Mouse (Mus musculus) testis, adult 2 months (tissue): ENCODE data around the gene Scaf8. TPM values are rescaled to one million over a fixed set of nuclear protein-coding genes. Genes with fewer than 3 reads are reported as not detected.

Experiments
- H3K27ac ChIP-seq: fragments of 200-500 bp; 2 replicates; pipeline ENCODE4 v1.5.1; 2012; ENCODE audit warnings: low read depth, low read length; ENCODE audit not compliant: control insufficient read depth, insufficient read depth
- H3K27me3 ChIP-seq: fragments of 200-500 bp; 2 replicates; pipeline ENCODE4 v1.6.1; 2012; ENCODE audit warnings: mild to moderate bottlenecking, low read length, moderate library complexity; ENCODE audit not compliant: control insufficient read depth, insufficient read depth
- H3K36me3 ChIP-seq: fragments of 200-500 bp; 2 replicates; pipeline ENCODE4 v1.6.1; 2012; ENCODE audit warnings: mild to moderate bottlenecking, low read length; ENCODE audit not compliant: control insufficient read depth, insufficient read depth
- H3K4me1 ChIP-seq: fragments of 200-500 bp; 2 replicates; pipeline ENCODE4 v1.6.1; 2012; ENCODE audit warnings: low read length; ENCODE audit not compliant: control insufficient read depth, insufficient read depth
- H3K4me3 ChIP-seq: fragments of 200-500 bp; 2 replicates; pipeline ENCODE4 v1.5.1; 2012; ENCODE audit warnings: low read depth, mild to moderate bottlenecking, low read length, moderate library complexity, mixed read lengths; ENCODE audit not compliant: control insufficient read depth
- CTCF ChIP-seq: fragments of 200-500 bp; IDR thresholded peaks from 2 replicates; pipeline ENCODE4 v1.5.1; 2012; ENCODE audit warnings: low read depth, mild to moderate bottlenecking, inconsistent platforms, low read length, moderate library complexity; ENCODE audit not compliant: control insufficient read depth, insufficient read depth, insufficient replicate concordance
- POLR2A ChIP-seq: fragments of 200-500 bp; IDR thresholded peaks from 2 replicates; pipeline ENCODE4 v1.6.1; 2012; ENCODE audit warnings: low read depth, mild to moderate bottlenecking, inconsistent platforms, low read length, moderate library complexity; ENCODE audit not compliant: control insufficient read depth
- polyA plus RNA-seq: library from polyadenylated mRNA; depleted of rRNA; stranded (reverse); fragments of >200 nt; gene quantifications from 2 replicates; pipeline ENCODE4 v1.2.3, GENCODE M21; 2012

Scaf8 gene
- polyA plus RNA-seq, 1 experiment, result 15.6 TPM

GRCm38 (mm10) chr17:3212886-3213285 lies 98.1 kb downstream of the Scaf8 start:
- peaks cover 3% of the 10 kb centered on the region for H3K4me1 ChIP-seq
- no peak overlapping the region for H3K4me3 ChIP-seq
- no peaks in the 10 kb centered on the region for H3K27me3 ChIP-seq
- H3K36me3 ChIP-seq, result no peaks in the 10 kb centered on the region
- no peak overlapping the region for H3K27ac ChIP-seq
- TF ChIP-seq POLR2A (no peak), CTCF (no peak)

GRCm38 (mm10) chr17:3214852-3215251 lies 100.1 kb downstream of the Scaf8 start:
- Histone ChIP-seq H3K27ac (no peak overlapping the region), H3K4me3 (no peak overlapping the region), H3K36me3 (no peaks in the 10 kb centered on the region), H3K4me1 (peaks cover 3% of the 10 kb centered on the region), H3K27me3 (no peaks in the 10 kb centered on the region)
- TF ChIP-seq POLR2A, result no peak
- TF ChIP-seq CTCF, result no peak

GRCm38 (mm10) chr17:3217023-3217422 lies 102.3 kb downstream of the Scaf8 start:
- TF ChIP-seq CTCF (no peak), POLR2A (no peak)
- Histone ChIP-seq H3K27ac (no peak overlapping the region), H3K4me1 (no peaks in the 10 kb centered on the region), H3K4me3 (no peak overlapping the region), H3K27me3 (no peaks in the 10 kb centered on the region), H3K36me3 (no peaks in the 10 kb centered on the region)

- TF ChIP-seq POLR2A, result no peak
- no peak for TF ChIP-seq CTCF
- Histone ChIP-seq H3K27ac (no peak overlapping the region), H3K4me1 (no peaks in the 10 kb centered on the region), H3K4me3 (no peak overlapping the region), H3K36me3 (no peaks in the 10 kb centered on the region), H3K27me3 (no peaks in the 10 kb centered on the region)
These were observed 103.6 kb downstream of the Scaf8 start for GRCm38 (mm10) chr17:3218364-3218763.

- Histone ChIP-seq H3K4me3 (no peak overlapping the region), H3K4me1 (no peaks in the 10 kb centered on the region), H3K36me3 (no peaks in the 10 kb centered on the region), H3K27ac (no peak overlapping the region), H3K27me3 (no peaks in the 10 kb centered on the region)
- no peak for TF ChIP-seq POLR2A
These were observed 104.1 kb downstream of the Scaf8 start for GRCm38 (mm10) chr17:3218916-3219315.

- Histone ChIP-seq H3K36me3 (no peaks in the 10 kb centered on the region), H3K27me3 (no peaks in the 10 kb centered on the region)
- no peak for TF ChIP-seq CTCF
- TF ChIP-seq POLR2A, result no peak
These were observed 105.4 kb downstream of the Scaf8 start for GRCm38 (mm10) chr17:3220201-3220600.

GRCm38 (mm10) chr17:3223071-3223470 lies 108.3 kb downstream of the Scaf8 start:
- no peak overlapping the region for H3K27ac ChIP-seq
- H3K4me3 ChIP-seq, result no peak overlapping the region
- H3K36me3 ChIP-seq, result no peaks in the 10 kb centered on the region
- no peaks in the 10 kb centered on the region for H3K27me3 ChIP-seq
- no peaks in the 10 kb centered on the region for H3K4me1 ChIP-seq
- TF ChIP-seq CTCF (no peak), POLR2A (no peak)

More at GRCm38 (mm10) chr17:3220201-3220600, 105.4 kb downstream of the Scaf8 start:
- no peaks in the 10 kb centered on the region for H3K4me1 ChIP-seq
- H3K4me3 ChIP-seq, result no peak overlapping the region
- no peak overlapping the region for H3K27ac ChIP-seq

GRCm38 (mm10) chr17:3223721-3224120 lies 108.9 kb downstream of the Scaf8 start:
- Histone ChIP-seq H3K4me1 (no peaks in the 10 kb centered on the region), H3K36me3 (no peaks in the 10 kb centered on the region), H3K27ac (no peak overlapping the region), H3K4me3 (no peak overlapping the region), H3K27me3 (no peaks in the 10 kb centered on the region)
- TF ChIP-seq POLR2A (no peak), CTCF (no peak)
